Mouse (Mus musculus) embryonic fibroblast, embryonic 13.5 days (primary cell): ENCODE results near the gene Rabgef1.

Experiments
- CTCF ChIP-seq: IDR thresholded peaks from 2 replicates; pipeline ENCODE4 v1.5.1; 2011; ENCODE audit warnings: mild to moderate bottlenecking, control low read depth, low read length, moderate library complexity, borderline replicate concordance; ENCODE audit not compliant: insufficient read depth
- POLR2A ChIP-seq: IDR thresholded peaks from 2 replicates; pipeline ENCODE4 v1.6.1; 2011; ENCODE audit warnings: low read depth, mild to moderate bottlenecking, control low read depth, low read length, moderate library complexity

DNA sequence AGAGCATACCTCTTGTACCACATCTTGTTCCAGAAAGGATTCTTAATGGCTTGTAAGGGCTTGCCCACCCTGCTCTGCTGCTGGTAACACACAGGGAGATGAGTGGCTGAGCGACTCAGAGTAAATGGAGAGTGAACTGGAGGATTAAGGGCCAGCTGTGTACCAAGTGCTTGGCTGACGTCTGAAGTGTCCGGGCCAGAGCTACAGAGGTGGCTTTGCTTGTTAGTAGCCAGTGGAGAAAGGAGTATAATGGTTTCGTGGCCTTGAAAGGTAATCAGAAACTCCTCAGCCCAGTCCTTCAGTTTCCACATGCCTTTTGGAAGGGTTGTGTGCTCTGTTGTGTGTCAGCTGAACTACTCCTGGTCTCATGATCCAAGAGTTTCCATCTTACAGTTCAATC is 6.3 kb downstream of the Rabgef1 start:
- TF ChIP-seq POLR2A (no peak), CTCF (no peak)
